In genomic region chr10:14197261-14197660, GRCm38 (mm10) we compare ENCODE assay signal across 12 mouse cellular contexts.
DNase-seq lines count a peak whose midpoint lies in the region; ATAC-seq and TF ChIP-seq lines count a peak whose summit lies in the region.
"Had no signal": no experiment of that assay in that cellular context is flagged by ENCODE, and none has a peak within 500 bp of the region (broad histone marks: within the 10 kb centered on the region; RNA-seq: fewer than 3 reads in every experiment).

No protein-coding gene starts in this region.

- TF ChIP-seq POLR2A in CH12.LX (IDR thresholded peaks at IDR 0.05; ENCODE audit: low read depth, low read length): no peak

- in situ Hi-C loops in CH12.LX (cut with MboI; ENCODE audit: low pct_ligation_motif_present, low pct_unique_long_range_greater_than_20kb, low sequenced_read_pairs): loop anchor here (25.0 kb wide), 2 partner anchors 260 to 635 kb away; partner anchors contain the start of genes Adat2 and Pex3

- no peak for DNase-seq in layer of hippocampus, adult 2 months (ENCODE audit: low spot score in 2 of 2)
- no peak for DNase-seq in layer of hippocampus, adult 18-20 months (ENCODE audit: low spot score in 2 of 2)
- peak; percentile 43 for DNase-seq in 416B (ENCODE audit: low read depth)
- DNase-seq in CH12.LX (ENCODE audit: extremely low read depth): peak; percentile 45
- no peak for DNase-seq in urinary bladder, adult 18-20 months (ENCODE audit: low spot score in 2 of 2)
- no peak for DNase-seq in layer of hippocampus, postnatal 14 days (ENCODE audit: low spot score in 2 of 2)
- DNase-seq: left cerebral cortex, postnatal 4 days had no signal

- dilution Hi-C loops in CH12.LX (cut with MboI; ENCODE audit: extremely low pct_ligation_motif_present, extremely low pct_unique_long_range_greater_than_20kb, low sequenced_read_pairs): no loop called here

- peak; percentile 54 for TF ChIP-seq CTCF in layer of hippocampus, adult 2 months (conservative IDR thresholded peaks at IDR 0.05)
- TF ChIP-seq CTCF in CH12.LX (conservative IDR thresholded peaks at IDR 0.05 in 1 of 2, IDR thresholded peaks at IDR 0.05 in 1 of 2; ENCODE audit: low read depth in 2 of 2, low read length in 2 of 2): peak; percentile 37 to 76; a peak in 3 of 4 replicates

- peak overlapping the region; percentile 92 for H3K27ac ChIP-seq in layer of hippocampus, adult 2 months
- H3K27ac ChIP-seq in CH12.LX (ENCODE audit: insufficient read depth, low read depth): no peak overlapping the region
- H3K27ac ChIP-seq: hindbrain, embryonic 14.5 days; lung, embryonic 15.5 days had no signal

- TF ChIP-seq EP300 in CH12.LX (IDR thresholded peaks at IDR 0.05; ENCODE audit: low read length): no peak

- peak; percentile 77 for TF ChIP-seq RAD21 in CH12.LX (IDR thresholded peaks at IDR 0.05; ENCODE audit: low read depth, low read length)

- H3K4me1 ChIP-seq in CH12.LX (ENCODE audit: control insufficient read depth in 1 of 2, insufficient read depth in 2 of 2): peaks cover 6 to 34% of the 10 kb centered on the region in 2 experiments; a peak in 3 of 4 replicates

- H3K4me3 ChIP-seq in layer of hippocampus, adult 2 months: no peak overlapping the region
- H3K4me3 ChIP-seq in CH12.LX (replicated peaks in 1 of 3; ENCODE audit: low read depth in 2 of 3, low read length in 2 of 3, poor library complexity in 1 of 3): no peak overlapping the region
- H3K4me3 ChIP-seq: lung, embryonic 15.5 days had no signal

- no peaks in the 10 kb centered on the region for H3K9me3 ChIP-seq in CH12.LX (replicated peaks; ENCODE audit: low read length)
- H3K9me3 ChIP-seq: lung, embryonic 15.5 days had no signal

- H3K36me3 ChIP-seq in CH12.LX (replicated peaks in 1 of 2; ENCODE audit: control insufficient read depth in 1 of 2, insufficient read depth in 1 of 2, low read length in 1 of 2): no peaks in the 10 kb centered on the region
- H3K36me3 ChIP-seq: lung, embryonic 15.5 days had no signal

- no peaks in the 10 kb centered on the region for H3K27me3 ChIP-seq in CH12.LX (replicated peaks)
- H3K27me3 ChIP-seq: lung, embryonic 15.5 days had no signal

- H3K9ac ChIP-seq in CH12.LX (ENCODE audit: insufficient read depth, low read depth): no peak overlapping the region
- H3K9ac ChIP-seq: hindbrain, embryonic 14.5 days; lung, embryonic 15.5 days had no signal

- H3K79me2 ChIP-seq in CH12.LX (replicated peaks; ENCODE audit: control insufficient read depth, extremely low read depth, insufficient read depth, poor library complexity, severe bottlenecking): no peaks in the 10 kb centered on the region

- peak; percentile 68 to 76; a peak in 2 of 4 replicates for ATAC-seq in hematopoietic stem cell, adult 5-6 weeks (replicated peaks in 1 of 2; ENCODE audit: insufficient read depth in 1 of 2, low FRiP score in 2 of 2, low TSS enrichment in 1 of 2, low read depth in 1 of 2, poor library complexity in 2 of 2, severe bottlenecking in 2 of 2)
- ATAC-seq: midbrain, embryonic 16.5 days had no signal

- no peak overlapping the region for H3K4me2 ChIP-seq in CH12.LX (ENCODE audit: insufficient read depth, low read depth, poor library complexity, severe bottlenecking)
- H3K4me2 ChIP-seq: heart, embryonic 11.5 days; hindbrain, embryonic 14.5 days; lung, embryonic 15.5 days had no signal

TF ChIP-seq in CH12.LX, 34 proteins besides CTCF, POLR2A, EP300 and RAD21:
- TF ChIP-seq ELF1 (IDR thresholded peaks at IDR 0.05; ENCODE audit: low read depth, low read length) (peak; percentile 43; the same call in 1 of the 2 replicates), ZKSCAN1 (IDR thresholded peaks at IDR 0.05; ENCODE audit: borderline replicate concordance, low read depth, low read length) (no peak), SMC3 (IDR thresholded peaks at IDR 0.05; ENCODE audit: low read depth, low read length) (peak; percentile 72)

Comparison
In these comparisons a context has a peak if more than half of its experiments do, and no peak if none do; other contexts are left out.
1. DNase-seq: peak in 416B (single experiment) and CH12.LX (single experiment); none in layer of hippocampus, adult 2 months (0 of 2), layer of hippocampus, adult 18-20 months (0 of 2), urinary bladder, adult 18-20 months (0 of 2) and layer of hippocampus, postnatal 14 days (0 of 2).